Mouse (Mus musculus) adrenal gland, postnatal 4 days (tissue): ENCODE measurements around the gene Prkar2b. TPM values are rescaled to one million over a fixed set of nuclear protein-coding genes. Genes with fewer than 3 reads are reported as not detected.
A peak's percentile ranks its signal among the peaks of the same experiment; 100 is the strongest.

ENCODE experiments used
- DNase-seq, 2 experiments: peaks; one replicate each; pipeline ENCODE4 v3.0.0; 2021 to 2022; ENCODE audit warnings: low spot score in 2 of 2, mixed read lengths in 2 of 2
- long read RNA-seq, 2 experiments: library from polyadenylated mRNA; stranded (forward); transcript quantifications; one replicate each; pipeline ENCODE4 v2.0.0; 2021
- total RNA-seq, 2 experiments: library from RNA; stranded (reverse); gene quantifications; 2 replicates each; pipeline ENCODE4 v1.2.3; 2021

The Prkar2b gene
- total RNA-seq: 100 to 1,000 TPM; 187 to 200 TPM
- long read RNA-seq, experiment 1, transcript Prkar2b-201 (12 exons, 1,657 nt): minor isoform, 26 of 94 reads
- long read RNA-seq, experiment 1, transcript Prkar2b-202 (11 exons, 3,378 nt): major isoform, 53 of 94 reads
- long read RNA-seq, experiment 1, partial matches to known transcripts: 3 of 94 reads
- long read RNA-seq, experiment 1, other reads (novel, unspliced or antisense): 12 of 94 reads
- long read RNA-seq, experiment 2, transcript Prkar2b-202 (11 exons, 3,378 nt): major isoform, 279 of 338 reads
- long read RNA-seq, experiment 2, transcript Prkar2b-201 (12 exons, 1,657 nt): minor isoform, 22 of 338 reads
- long read RNA-seq, experiment 2, partial matches to known transcripts: 15 of 338 reads
- long read RNA-seq, experiment 2, other reads (novel, unspliced or antisense): 22 of 338 reads

GRCm38 (mm10) chr12:32061090-32061930 lies at the start of gene Prkar2b:
TSS of gene Prkar2b (minus strand) at chr12:32061296.
- DNase-seq: peak; percentile 87

- peak in 1 of 2 experiments; percentile 28 for DNase-seq
Observed at GRCm38 (mm10) chr12:32109201-32109600, 48.1 kb upstream of the Prkar2b start.

- DNase-seq: no peak
Observed at GRCm38 (mm10) chr12:32104955-32105521, 43.9 kb upstream of the Prkar2b start.

GRCm38 (mm10) chr12:32104451-32104862 lies 43.4 kb upstream of the Prkar2b start:
- no peak for DNase-seq

- no peak for DNase-seq
Observed at GRCm38 (mm10) chr12:32101306-32101705, 40.2 kb upstream of the Prkar2b start.

GRCm38 (mm10) chr12:32099686-32100206 lies 38.6 kb upstream of the Prkar2b start:
- DNase-seq: no peak

- DNase-seq: no peak
Observed at GRCm38 (mm10) chr12:32098596-32098995, 37.5 kb upstream of the Prkar2b start.

- no peak for DNase-seq
Observed at GRCm38 (mm10) chr12:32097107-32097506, 36.0 kb upstream of the Prkar2b start.

- no peak for DNase-seq
Observed at GRCm38 (mm10) chr12:32095164-32095563, 34.1 kb upstream of the Prkar2b start.

- DNase-seq: no peak
Observed at GRCm38 (mm10) chr12:32092452-32092851, 31.4 kb upstream of the Prkar2b start.

GRCm38 (mm10) chr12:32088566-32088965 lies 27.5 kb upstream of the Prkar2b start:
- DNase-seq: no peak

GRCm38 (mm10) chr12:32087339-32087738 lies 26.2 kb upstream of the Prkar2b start:
- DNase-seq: no peak

GRCm38 (mm10) chr12:32086874-32087273 lies 25.8 kb upstream of the Prkar2b start:
- DNase-seq: no peak

GRCm38 (mm10) chr12:32085856-32086255 lies 24.8 kb upstream of the Prkar2b start:
- no peak for DNase-seq

GRCm38 (mm10) chr12:32085189-32085588 lies 24.1 kb upstream of the Prkar2b start:
- no peak for DNase-seq

GRCm38 (mm10) chr12:32084601-32085000 lies 23.5 kb upstream of the Prkar2b start:
- no peak for DNase-seq

GRCm38 (mm10) chr12:32080692-32081091 lies 19.6 kb upstream of the Prkar2b start:
- DNase-seq: no peak

GRCm38 (mm10) chr12:32077403-32077802 lies 16.3 kb upstream of the Prkar2b start:
- no peak for DNase-seq

GRCm38 (mm10) chr12:32075831-32076715 lies 15.0 kb upstream of the Prkar2b start:
- DNase-seq: no peak

- DNase-seq: no peak
Observed at GRCm38 (mm10) chr12:32074271-32074670, 13.2 kb upstream of the Prkar2b start.
